Mouse (Mus musculus): ENCODE measurements around the gene Soat1. TPM values are rescaled to one million over a fixed set of nuclear protein-coding genes. Genes with fewer than 3 reads are reported as not detected.
"Not testable (repeated sequence)": the region's sequence is repeated elsewhere in the genome, so short reads cannot be mapped to it uniquely, and the experiment has no call there.

Gene Soat1
- polyA plus RNA-seq, 1 experiment from 2014 or later, result 25.7 TPM

DNA sequence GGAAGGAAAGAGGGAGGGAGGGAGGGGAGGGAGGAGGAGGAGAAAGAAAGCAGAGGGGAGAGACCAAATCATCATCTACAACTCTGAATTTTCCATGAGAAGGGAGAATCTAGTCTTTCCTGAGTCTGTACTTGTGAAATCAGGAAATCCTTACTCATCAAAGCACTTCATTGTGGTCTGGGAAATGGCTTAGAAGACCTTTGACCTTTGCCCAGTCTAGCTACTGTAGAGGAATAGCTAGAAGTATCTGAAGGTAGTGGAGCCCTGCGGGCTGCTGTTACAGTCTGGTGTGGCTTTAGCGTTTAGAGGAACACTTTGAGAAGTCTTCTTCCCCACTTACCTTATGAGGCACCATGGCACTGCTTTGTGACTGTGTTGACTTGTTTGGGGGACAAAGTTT lies 71.6 kb downstream of the Soat1 start:
- Histone ChIP-seq H3K36me3 (ENCODE audit: control insufficient read depth, insufficient read depth, low read length) (no peaks in the 10 kb centered on the region), H3K9me3 (ENCODE audit: control insufficient read depth, low read length) (no peaks in the 10 kb centered on the region), H3K9ac (ENCODE audit: low read depth, low read length) (no peak overlapping the region), H3K27ac (ENCODE audit: low read depth, low read length) (no peak overlapping the region), H3K27me3 (ENCODE audit: control insufficient read depth, insufficient read depth, low read length) (no peaks in the 10 kb centered on the region), H3K4me1 (replicated peaks; ENCODE audit: control insufficient read depth, insufficient read depth, low read length) (no peaks in the 10 kb centered on the region), H3K4me2 (replicated peaks; ENCODE audit: low read depth, low read length) (no peak overlapping the region), H3K4me3 (ENCODE audit: low read depth, low read length) (no peak overlapping the region)
- ATAC-seq (ENCODE audit: low FRiP score) (no peak), DNase-seq (ENCODE audit: low spot score) (no peak)
- WGBS, result 63% methylated on average over 2 of the region's 2 CpGs

GRCm38 (mm10) chr1:156400159-156400558 lies 74.0 kb downstream of the Soat1 start:
- 83% methylated on average over 3 of the region's 3 CpGs for WGBS
- not testable (repeated sequence) for ATAC-seq (ENCODE audit: low FRiP score); H3K9me3 ChIP-seq (ENCODE audit: control insufficient read depth, low read length); H3K27ac ChIP-seq (ENCODE audit: low read depth, low read length); DNase-seq (ENCODE audit: low spot score); H3K9ac ChIP-seq (ENCODE audit: low read depth, low read length); H3K27me3 ChIP-seq (ENCODE audit: control insufficient read depth, insufficient read depth, low read length); H3K4me2 ChIP-seq (replicated peaks; ENCODE audit: low read depth, low read length); H3K36me3 ChIP-seq (ENCODE audit: control insufficient read depth, insufficient read depth, low read length); H3K4me1 ChIP-seq (replicated peaks; ENCODE audit: control insufficient read depth, insufficient read depth, low read length); H3K4me3 ChIP-seq (ENCODE audit: low read depth, low read length)

DNA sequence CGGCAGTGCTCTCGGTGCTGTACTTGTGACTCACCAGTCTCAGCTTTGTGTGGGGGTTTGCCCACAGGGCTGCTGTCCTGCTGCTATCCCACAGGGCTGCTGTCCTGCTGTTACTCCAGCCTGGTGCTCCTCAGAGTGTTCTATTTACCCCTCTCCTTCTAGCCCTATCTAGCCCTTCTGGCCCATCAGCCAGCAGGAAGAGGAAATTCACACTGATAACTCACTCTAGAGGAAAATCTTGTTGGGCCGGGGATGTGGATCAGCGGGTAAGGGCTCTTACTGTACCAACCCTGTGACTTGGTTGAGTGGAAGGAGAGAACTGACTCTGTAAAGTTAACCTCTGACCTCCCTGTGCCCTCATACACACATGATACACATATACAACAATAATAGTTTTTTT lies 81.0 kb downstream of the Soat1 start:
- no peak overlapping the region for H3K27ac ChIP-seq (ENCODE audit: low read depth, low read length)
- H3K9ac ChIP-seq (ENCODE audit: low read depth, low read length), result no peak overlapping the region
- DNase-seq (ENCODE audit: low spot score), result no peak
- no peak for ATAC-seq (ENCODE audit: low FRiP score)
- no peak overlapping the region for H3K4me2 ChIP-seq (replicated peaks; ENCODE audit: low read depth, low read length)
- no peaks in the 10 kb centered on the region for H3K9me3 ChIP-seq (ENCODE audit: control insufficient read depth, low read length)
- WGBS, result 82% methylated on average over 4 of the region's 4 CpGs
- H3K4me1 ChIP-seq (replicated peaks; ENCODE audit: control insufficient read depth, insufficient read depth, low read length), result no peaks in the 10 kb centered on the region
- H3K27me3 ChIP-seq (ENCODE audit: control insufficient read depth, insufficient read depth, low read length), result no peaks in the 10 kb centered on the region
- H3K4me3 ChIP-seq (ENCODE audit: low read depth, low read length), result no peak overlapping the region
- no peaks in the 10 kb centered on the region for H3K36me3 ChIP-seq (ENCODE audit: control insufficient read depth, insufficient read depth, low read length)

GRCm38 (mm10) chr1:156386880-156387279 lies 87.3 kb downstream of the Soat1 start:
- 73% methylated on average over 3 of the region's 3 CpGs for WGBS

DNA sequence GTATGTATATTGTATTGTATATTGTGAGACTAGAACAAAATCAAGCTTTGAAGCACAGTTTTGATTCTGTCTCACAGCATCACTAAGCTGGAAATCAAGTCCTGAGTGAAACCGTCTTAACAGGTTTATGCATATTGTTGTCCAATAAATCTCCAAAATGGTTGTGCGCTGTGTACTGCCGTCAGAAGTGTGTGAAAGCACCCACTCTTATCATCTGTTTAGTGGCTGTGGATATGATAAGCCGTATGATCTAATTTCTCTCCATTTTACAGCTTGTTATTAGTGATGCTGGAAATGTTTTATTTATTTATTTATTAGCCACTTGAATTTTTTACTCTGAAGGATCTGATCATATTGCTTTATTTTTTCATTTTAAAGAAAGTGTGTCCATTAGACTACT lies 87.9 kb downstream of the Soat1 start:
- no peaks in the 10 kb centered on the region for H3K36me3 ChIP-seq (ENCODE audit: control insufficient read depth, insufficient read depth, low read length)
- H3K9ac ChIP-seq (ENCODE audit: low read depth, low read length), result no peak overlapping the region
- no peaks in the 10 kb centered on the region for H3K9me3 ChIP-seq (ENCODE audit: control insufficient read depth, low read length)
- no peaks in the 10 kb centered on the region for H3K27me3 ChIP-seq (ENCODE audit: control insufficient read depth, insufficient read depth, low read length)
- H3K27ac ChIP-seq (ENCODE audit: low read depth, low read length), result no peak overlapping the region
- H3K4me3 ChIP-seq (ENCODE audit: low read depth, low read length), result no peak overlapping the region
- H3K4me2 ChIP-seq (replicated peaks; ENCODE audit: low read depth, low read length), result no peak overlapping the region
- no peak for DNase-seq (ENCODE audit: low spot score)
- no peak for ATAC-seq (ENCODE audit: low FRiP score)
- H3K4me1 ChIP-seq (replicated peaks; ENCODE audit: control insufficient read depth, insufficient read depth, low read length), result no peaks in the 10 kb centered on the region
- WGBS, result 93% methylated on average over 4 of the region's 4 CpGs

More at GRCm38 (mm10) chr1:156386880-156387279, 87.3 kb downstream of the Soat1 start:
- Histone ChIP-seq H3K4me1 (replicated peaks; ENCODE audit: control insufficient read depth, insufficient read depth, low read length) (no peaks in the 10 kb centered on the region), H3K9ac (ENCODE audit: low read depth, low read length) (no peak overlapping the region), H3K36me3 (ENCODE audit: control insufficient read depth, insufficient read depth, low read length) (no peaks in the 10 kb centered on the region), H3K4me3 (ENCODE audit: low read depth, low read length) (no peak overlapping the region), H3K27ac (ENCODE audit: low read depth, low read length) (no peak overlapping the region), H3K27me3 (ENCODE audit: control insufficient read depth, insufficient read depth, low read length) (no peaks in the 10 kb centered on the region), H3K4me2 (replicated peaks; ENCODE audit: low read depth, low read length) (no peak overlapping the region), H3K9me3 (ENCODE audit: control insufficient read depth, low read length) (no peaks in the 10 kb centered on the region)
- ATAC-seq (ENCODE audit: low FRiP score), result no peak
- no peak for DNase-seq (ENCODE audit: low spot score)

DNA sequence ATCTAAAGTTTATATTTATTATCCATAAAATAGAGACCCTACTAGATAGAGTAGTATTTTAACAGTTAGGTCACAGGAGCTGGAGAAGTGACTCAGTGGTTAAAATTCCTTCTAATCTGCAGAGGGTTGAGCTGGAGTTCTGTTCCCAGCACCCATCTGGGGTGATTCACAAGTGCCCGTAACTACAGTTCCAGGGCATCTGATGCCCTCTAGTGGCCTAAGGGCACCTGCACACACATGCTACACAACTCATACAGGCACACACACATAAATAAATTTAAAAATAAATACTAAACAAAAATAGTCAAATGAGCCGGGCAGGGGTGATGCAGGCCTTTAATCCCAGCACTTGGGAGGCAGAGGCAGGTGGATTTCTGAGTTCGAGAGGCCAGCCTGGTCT lies 92.9 kb downstream of the Soat1 start:
- ATAC-seq (ENCODE audit: low FRiP score) (no peak), DNase-seq (ENCODE audit: low spot score) (no peak)
- Histone ChIP-seq H3K27ac (ENCODE audit: low read depth, low read length) (no peak overlapping the region), H3K4me2 (replicated peaks; ENCODE audit: low read depth, low read length) (no peak overlapping the region), H3K9me3 (ENCODE audit: control insufficient read depth, low read length) (no peaks in the 10 kb centered on the region), H3K4me1 (replicated peaks; ENCODE audit: control insufficient read depth, insufficient read depth, low read length) (no peaks in the 10 kb centered on the region), H3K9ac (ENCODE audit: low read depth, low read length) (no peak overlapping the region), H3K36me3 (ENCODE audit: control insufficient read depth, insufficient read depth, low read length) (no peaks in the 10 kb centered on the region), H3K4me3 (ENCODE audit: low read depth, low read length) (no peak overlapping the region), H3K27me3 (ENCODE audit: control insufficient read depth, insufficient read depth, low read length) (no peaks in the 10 kb centered on the region)
- WGBS, result 92% methylated on average over 3 of the region's 3 CpGs

Other genes starting within 250 kb of the Soat1 start
- gene Tdrd5, start 170.7 kb downstream of the Soat1 start, polyA plus RNA-seq (2014; fragmentation: Nextera tagmentation; extraction: Ambion mirVana), result 0.06 and 0.09 TPM in 2 replicates
- gene Nphs2, start 163.6 kb downstream of the Soat1 start, polyA plus RNA-seq (2014; fragmentation: Nextera tagmentation; extraction: Ambion mirVana), result not detected in 2 replicates
- 905 and 930 TPM in 2 replicates for gene Gm2000, start 108.3 kb downstream of the Soat1 start, polyA plus RNA-seq (2014; fragmentation: Nextera tagmentation; extraction: Ambion mirVana)
- 0.28 TPM in 1 of 2 replicates, not detected in the other for gene Axdnd1, start 53.2 kb downstream of the Soat1 start, polyA plus RNA-seq (2014; fragmentation: Nextera tagmentation; extraction: Ambion mirVana)
- 0.33 and 0.79 TPM in 2 replicates for gene Gm10031, start 49.7 kb upstream of the Soat1 start, polyA plus RNA-seq (2014; fragmentation: Nextera tagmentation; extraction: Ambion mirVana)
- gene Abl2, start 84.5 kb upstream of the Soat1 start, polyA plus RNA-seq (2014; fragmentation: Nextera tagmentation; extraction: Ambion mirVana), result 5.3 and 8.0 TPM in 2 replicates
- 5.5 and 6.5 TPM in 2 replicates for gene Tor3a, start 200.0 kb upstream of the Soat1 start, polyA plus RNA-seq (2014; fragmentation: Nextera tagmentation; extraction: Ambion mirVana)
- gene Fam20b, start 244.8 kb upstream of the Soat1 start, polyA plus RNA-seq (2014; fragmentation: Nextera tagmentation; extraction: Ambion mirVana), result 22.5 and 22.9 TPM in 2 replicates